Mouse (Mus musculus) brain, embryonic 14.5 days (tissue): ENCODE measurements around the gene Naa35.

Experiments used
- CTCF ChIP-seq: fragments of 200-500 bp; IDR thresholded peaks from 2 replicates; pipeline ENCODE4 v1.5.1; 2012; ENCODE audit warnings: inconsistent platforms, mild to moderate bottlenecking, moderate library complexity, borderline replicate concordance; ENCODE audit not compliant: insufficient read depth, insufficient read length; ENCODE audit errors: extremely low read depth
- POLR2A ChIP-seq: fragments of 200-500 bp; IDR thresholded peaks from 2 replicates; pipeline ENCODE4 v1.6.1; 2012; ENCODE audit warnings: mild to moderate bottlenecking, inconsistent platforms, borderline replicate concordance; ENCODE audit not compliant: poor library complexity, insufficient read depth, insufficient read length, severe bottlenecking; ENCODE audit errors: extremely low read depth

GRCm38 (mm10) chr13:59615152-59615551 is 30.1 kb downstream of the Naa35 start:
- TF ChIP-seq CTCF, result no peak
- no peak for TF ChIP-seq POLR2A
